Mouse (Mus musculus) hindbrain, embryonic 16.5 days (tissue): ENCODE measurements around the gene Grin3b. TPM values are rescaled to one million over a fixed set of nuclear protein-coding genes. Genes with fewer than 3 reads are reported as not detected.

Source experiments
- ATAC-seq: fragments of 200-750 bp; cut with Nextera tagmentation; 2 replicates; pipeline ENCODE4 v1.8.0; 2017; ENCODE audit warnings: moderate TSS enrichment, moderate library complexity
- H3K27ac ChIP-seq: fragments of 300-500 bp; sonication (generic); 2 replicates; pipeline ENCODE4 v1.5.1; 2014; ENCODE audit warnings: low read depth, mild to moderate bottlenecking, control low read depth, low read length, moderate library complexity
- H3K27me3 ChIP-seq: fragments of 300-500 bp; sonication (generic); replicated peaks from 2 replicates; pipeline ENCODE4 v1.6.1; 2014; ENCODE audit warnings: low read length; ENCODE audit not compliant: control insufficient read depth, insufficient read depth
- H3K36me3 ChIP-seq: fragments of 300-500 bp; sonication (generic); 2 replicates; pipeline ENCODE4 v1.6.1; 2014; ENCODE audit warnings: mild to moderate bottlenecking, low read length, moderate library complexity, mixed read lengths; ENCODE audit not compliant: control insufficient read depth, insufficient read depth
- H3K4me1 ChIP-seq: fragments of 300-500 bp; sonication (generic); 2 replicates; pipeline ENCODE4 v1.6.1; 2014; ENCODE audit warnings: low read depth, low read length; ENCODE audit not compliant: control insufficient read depth, insufficient read depth
- H3K4me2 ChIP-seq: fragments of 300-500 bp; sonication (generic); 2 replicates; pipeline ENCODE4 v1.6.1; 2014; ENCODE audit warnings: mild to moderate bottlenecking, low read length, control low read depth, moderate library complexity
- H3K4me3 ChIP-seq: fragments of 300-500 bp; sonication (generic); 2 replicates; pipeline ENCODE4 v1.5.1; 2014; ENCODE audit warnings: mild to moderate bottlenecking, low read length, control low read depth, moderate library complexity
- H3K9ac ChIP-seq: fragments of 300-500 bp; sonication (generic); 2 replicates; pipeline ENCODE4 v1.6.1; 2014; ENCODE audit warnings: low read depth, mild to moderate bottlenecking, control low read depth, low read length, moderate library complexity
- H3K9me3 ChIP-seq: fragments of 300-500 bp; sonication (generic); 2 replicates; pipeline ENCODE4 v1.6.1; 2014; ENCODE audit warnings: mild to moderate bottlenecking, low read length, moderate library complexity; ENCODE audit not compliant: control insufficient read depth
- WGBS: fragments of 180-500 bp; shearing (Covaris S2); extraction: QIAGEN DNeasy Blood & Tissue Kit; methylation state at CpG from one replicate; pipeline ENCODE4 v1.1.7; 2014; 5-methylcytosine and 5-hydroxymethylcytosine counted together
- polyA plus RNA-seq: library from polyadenylated mRNA; unstranded; fragments of >200 nt; fragmentation: Nextera tagmentation; extraction: Ambion mirVana; gene quantifications from 2 replicates; pipeline ENCODE4 v1.2.1, GENCODE M21; 2015

The Grin3b gene
- polyA plus RNA-seq, 1 experiment from 2014 or later = 0.46 TPM

- H3K9ac ChIP-seq = no peak overlapping the region
- whole genome bisulfite sequencing = 89% methylated on average over 21 of the region's 22 CpGs
Observed at GRCm38 (mm10) chr10:79979401-79980155, 9.1 kb downstream of the Grin3b start.

GRCm38 (mm10) chr10:79983205-79983604 lies 12.7 kb downstream of the Grin3b start:
- peak overlapping the region; percentile 94 for H3K27ac ChIP-seq
- H3K4me1 ChIP-seq = peaks cover 27% of the 10 kb centered on the region
- 74% methylated on average over 5 of the region's 5 CpGs for WGBS
- ATAC-seq = no peak
- peaks cover 6% of the 10 kb centered on the region for H3K27me3 ChIP-seq
- peak overlapping the region; percentile 93 for H3K9ac ChIP-seq
- peaks cover 10% of the 10 kb centered on the region for H3K36me3 ChIP-seq
- peak overlapping the region; percentile 80 for H3K4me3 ChIP-seq
- H3K9me3 ChIP-seq = no peaks in the 10 kb centered on the region
- H3K4me2 ChIP-seq = peak overlapping the region; percentile 98

More at GRCm38 (mm10) chr10:79979401-79980155, 9.1 kb downstream of the Grin3b start:
- no peak overlapping the region for H3K27ac ChIP-seq
- H3K4me1 ChIP-seq = peaks cover 22% of the 10 kb centered on the region
- peaks cover 39% of the 10 kb centered on the region for H3K36me3 ChIP-seq
- ATAC-seq = no peak
- no peaks in the 10 kb centered on the region for H3K27me3 ChIP-seq
- H3K9me3 ChIP-seq = no peaks in the 10 kb centered on the region
- H3K4me3 ChIP-seq = no peak overlapping the region
- no peak overlapping the region for H3K4me2 ChIP-seq

GRCm38 (mm10) chr10:79983670-79984069 lies 13.2 kb downstream of the Grin3b start:
- Histone ChIP-seq H3K9me3 (no peaks in the 10 kb centered on the region), H3K4me3 (peak overlapping the region; percentile 80), H3K9ac (peak overlapping the region; percentile 93), H3K4me1 (peaks cover 31% of the 10 kb centered on the region), H3K27me3 (peaks cover 10% of the 10 kb centered on the region), H3K4me2 (peak overlapping the region; percentile 98), H3K27ac (peak overlapping the region; percentile 94), H3K36me3 (peaks cover 5% of the 10 kb centered on the region)
- ATAC-seq = no peak
- WGBS = under 1% methylated on average over 18 of the region's 21 CpGs

DNA sequence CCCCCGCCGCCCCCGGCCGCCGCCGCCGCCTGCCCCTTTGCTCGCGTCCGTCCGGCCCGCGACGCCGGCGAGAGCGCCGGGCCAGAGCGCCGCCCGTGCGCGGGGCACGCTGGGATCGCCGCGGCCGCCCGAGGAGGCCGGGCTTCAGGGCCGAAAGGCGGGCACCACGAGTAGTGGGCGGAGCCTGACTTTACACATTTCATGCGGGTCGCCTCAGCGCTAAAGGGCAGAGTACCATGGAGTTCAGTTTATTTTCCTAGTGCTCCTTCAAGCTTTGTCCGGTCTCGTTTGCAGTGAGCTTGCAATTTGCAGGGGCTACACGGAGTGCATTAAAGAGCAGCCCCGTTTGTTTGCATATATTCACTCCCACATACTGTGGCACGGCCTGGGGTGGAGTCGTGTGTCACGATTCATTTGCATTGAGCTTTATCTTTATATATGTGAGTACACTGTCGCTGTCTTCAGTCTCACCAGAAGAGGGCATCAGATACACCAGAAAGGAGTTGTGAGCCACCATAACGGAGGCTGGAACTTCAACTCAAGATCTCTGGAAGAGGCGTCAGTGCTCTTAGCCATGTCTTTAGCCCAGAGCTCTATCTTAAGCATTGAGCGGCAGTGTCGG lies 13.8 kb downstream of the Grin3b start, which contains the start of gene Tmem259:
TSS of gene Tmem259 (minus strand) at position 136 of the 622 bp plus-strand sequence.
- H3K9ac ChIP-seq = peak within 1 kb of the TSS; percentile 93
- ATAC-seq = peak; percentile 83
- peak within 1 kb of the TSS; percentile 98 for H3K4me2 ChIP-seq
- H3K27me3 ChIP-seq = peaks cover 16% of the 10 kb centered on the region
- peak within 1 kb of the TSS; percentile 94 for H3K27ac ChIP-seq
- peaks cover 31% of the 10 kb centered on the region for H3K4me1 ChIP-seq
- no peaks in the 10 kb centered on the region for H3K9me3 ChIP-seq
- under 1% methylated on average over 31 of the region's 49 CpGs for WGBS
- H3K4me3 ChIP-seq = peak within 1 kb of the TSS; percentile 80
- H3K36me3 ChIP-seq = no peaks in the 10 kb centered on the region

- Histone ChIP-seq H3K4me1 (peaks cover 31% of the 10 kb centered on the region), H3K9ac (peak overlapping the region; percentile 93), H3K9me3 (no peaks in the 10 kb centered on the region), H3K27me3 (peaks cover 22% of the 10 kb centered on the region), H3K4me2 (peak overlapping the region; percentile 98), H3K4me3 (peak overlapping the region; percentile 80), H3K27ac (peak overlapping the region; percentile 94), H3K36me3 (no peaks in the 10 kb centered on the region)
- WGBS = under 1% methylated on average over 22 of the region's 22 CpGs
- peak; percentile 94 for ATAC-seq
Observed at GRCm38 (mm10) chr10:79984871-79985270, 14.4 kb downstream of the Grin3b start.

- peaks cover 31% of the 10 kb centered on the region for H3K4me1 ChIP-seq
- H3K36me3 ChIP-seq = no peaks in the 10 kb centered on the region
- H3K4me3 ChIP-seq = peak overlapping the region; percentile 80
- peak overlapping the region; percentile 94 for H3K27ac ChIP-seq
- WGBS = 3% methylated on average over 35 of the region's 35 CpGs
- peak overlapping the region; percentile 98 for H3K4me2 ChIP-seq
- H3K27me3 ChIP-seq = peaks cover 24% of the 10 kb centered on the region
- no peaks in the 10 kb centered on the region for H3K9me3 ChIP-seq
- H3K9ac ChIP-seq = peak overlapping the region; percentile 93
- ATAC-seq = peak; percentile 12; the same call in 1 of the 2 replicates
Observed at GRCm38 (mm10) chr10:79985334-79986231, 15.1 kb downstream of the Grin3b start.

GRCm38 (mm10) chr10:79986232-79986878 lies 15.8 kb downstream of the Grin3b start:
- Histone ChIP-seq H3K9me3 (peaks cover 3% of the 10 kb centered on the region; the same call in 1 of the 2 replicates), H3K36me3 (no peaks in the 10 kb centered on the region), H3K4me1 (peaks cover 27% of the 10 kb centered on the region), H3K4me2 (peak overlapping the region; percentile 98), H3K27ac (peak overlapping the region; percentile 94), H3K4me3 (peak overlapping the region; percentile 80), H3K27me3 (peaks cover 24% of the 10 kb centered on the region), H3K9ac (peak overlapping the region; percentile 93)
- WGBS = 43% methylated on average over 6 of the region's 6 CpGs
- no peak for ATAC-seq

GRCm38 (mm10) chr10:79986963-79987362 lies 16.4 kb downstream of the Grin3b start:
- 4% methylated on average over 11 of the region's 11 CpGs for WGBS

More at GRCm38 (mm10) chr10:79986963-79987362, 16.4 kb downstream of the Grin3b start:
- no peak overlapping the region for H3K4me3 ChIP-seq
- no peak overlapping the region for H3K27ac ChIP-seq
- peaks cover 24% of the 10 kb centered on the region for H3K27me3 ChIP-seq
- peak overlapping the region; percentile 13; the same call in 1 of the 2 replicates for H3K4me2 ChIP-seq
- no peaks in the 10 kb centered on the region for H3K36me3 ChIP-seq
- no peak for ATAC-seq
- H3K9ac ChIP-seq = no peak overlapping the region
- peaks cover 6% of the 10 kb centered on the region for H3K9me3 ChIP-seq
- peaks cover 23% of the 10 kb centered on the region for H3K4me1 ChIP-seq
